Mouse (Mus musculus) midbrain, embryonic 13.5 days (tissue): ENCODE measurements around the gene Vdac2. TPM values are rescaled to one million over a fixed set of nuclear protein-coding genes. Genes with fewer than 3 reads are reported as not detected.
A peak's percentile ranks its signal among the peaks of the same experiment; 100 is the strongest.

Experiments used
- ATAC-seq: fragments of 200-750 bp; cut with Nextera tagmentation; 2 replicates; pipeline ENCODE4 v1.8.0; 2017; ENCODE audit warnings: mild to moderate bottlenecking, moderate TSS enrichment, moderate library complexity
- H3K27ac ChIP-seq: fragments of 300-500 bp; sonication (generic); 2 replicates; pipeline ENCODE4 v1.5.1; 2015; ENCODE audit warnings: inconsistent platforms, mild to moderate bottlenecking, moderate library complexity
- H3K27me3 ChIP-seq: fragments of 300-500 bp; sonication (generic); 2 replicates; pipeline ENCODE4 v1.6.1; 2015; ENCODE audit warnings: mild to moderate bottlenecking, inconsistent platforms
- H3K36me3 ChIP-seq: fragments of 300-500 bp; sonication (generic); 2 replicates; pipeline ENCODE4 v1.6.1; 2015; ENCODE audit warnings: mild to moderate bottlenecking, inconsistent platforms
- H3K4me1 ChIP-seq: fragments of 300-500 bp; sonication (generic); replicated peaks from 2 replicates; pipeline ENCODE4 v1.6.1; 2015; ENCODE audit warnings: inconsistent platforms
- H3K4me2 ChIP-seq: fragments of 300-500 bp; sonication (generic); replicated peaks from 2 replicates; pipeline ENCODE4 v1.6.1; 2015; ENCODE audit warnings: moderate library complexity, mild to moderate bottlenecking, inconsistent platforms
- H3K4me3 ChIP-seq: fragments of 300-500 bp; sonication (generic); replicated peaks from 2 replicates; pipeline ENCODE4 v1.5.1; 2015; ENCODE audit warnings: mild to moderate bottlenecking, inconsistent platforms
- H3K9ac ChIP-seq: fragments of 300-500 bp; sonication (generic); replicated peaks from 2 replicates; pipeline ENCODE4 v1.6.1; 2015; ENCODE audit warnings: mild to moderate bottlenecking, inconsistent platforms
- H3K9me3 ChIP-seq: fragments of 300-500 bp; sonication (generic); 2 replicates; pipeline ENCODE4 v1.6.1; 2016; ENCODE audit warnings: mild to moderate bottlenecking, inconsistent platforms
- WGBS: fragments of 180-500 bp; shearing (Covaris S2); methylation state at CpG from one replicate; pipeline ENCODE4 v1.1.7; 2015; 5-methylcytosine and 5-hydroxymethylcytosine counted together
- polyA plus RNA-seq: library from polyadenylated mRNA; unstranded; fragments of >200 nt; fragmentation: Nextera tagmentation; extraction: Ambion mirVana; gene quantifications from 2 replicates; pipeline ENCODE4 v1.2.1, GENCODE M21; 2015

Gene Vdac2
- polyA plus RNA-seq, 1 experiment from 2014 or later = 266 TPM

DNA sequence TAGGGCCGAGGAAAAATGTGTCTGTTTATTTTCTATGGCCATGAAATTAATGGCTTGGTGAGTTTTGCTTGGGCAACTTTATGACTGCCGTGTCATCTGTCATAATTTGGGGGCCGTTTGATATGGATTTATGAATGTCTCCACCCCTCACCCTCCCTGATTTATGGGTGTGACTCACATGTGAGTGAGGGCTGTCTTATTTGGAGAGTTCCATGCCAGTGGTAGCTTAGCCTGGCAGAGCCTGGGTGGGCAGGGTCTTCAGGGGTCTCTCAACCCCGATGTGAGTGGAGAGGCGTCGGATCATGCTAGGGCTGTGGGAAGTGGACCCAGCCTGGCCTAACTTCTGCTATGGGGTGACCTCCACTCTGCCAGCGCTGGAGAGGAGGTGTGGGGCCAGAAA, 41.8 kb downstream of the Vdac2 start:
- no peak overlapping the region for H3K4me3 ChIP-seq
- no peak overlapping the region for H3K27ac ChIP-seq
- 89% methylated on average over 7 of the region's 7 CpGs for WGBS
- no peak for ATAC-seq
- H3K27me3 ChIP-seq = no peaks in the 10 kb centered on the region
- no peak overlapping the region for H3K4me2 ChIP-seq
- no peak overlapping the region for H3K9ac ChIP-seq
- no peaks in the 10 kb centered on the region for H3K9me3 ChIP-seq
- H3K36me3 ChIP-seq = no peaks in the 10 kb centered on the region
- no peaks in the 10 kb centered on the region for H3K4me1 ChIP-seq

GRCm38 (mm10) chr14:21890430-21890829, 65.4 kb downstream of the Vdac2 start:
- WGBS = 91% methylated on average over 2 of the region's 2 CpGs
- ATAC-seq = no peak

GRCm38 (mm10) chr14:21891581-21892340, 66.7 kb downstream of the Vdac2 start:
- peak overlapping the region; percentile 21; the same call in 1 of the 2 replicates for H3K4me2 ChIP-seq
- H3K27ac ChIP-seq = no peak overlapping the region
- ATAC-seq = peak; percentile 58; the same call in 1 of the 2 replicates
- H3K9me3 ChIP-seq = no peaks in the 10 kb centered on the region
- H3K4me3 ChIP-seq = no peak overlapping the region
- H3K27me3 ChIP-seq = no peaks in the 10 kb centered on the region
- no peak overlapping the region for H3K9ac ChIP-seq
- peaks cover 11% of the 10 kb centered on the region; the same call in 1 of the 2 replicates for H3K4me1 ChIP-seq
- no peaks in the 10 kb centered on the region for H3K36me3 ChIP-seq
- 39% methylated on average over 15 of the region's 15 CpGs for WGBS

More at GRCm38 (mm10) chr14:21890430-21890829, 65.4 kb downstream of the Vdac2 start:
- H3K27ac ChIP-seq = no peak overlapping the region
- H3K4me1 ChIP-seq = peaks cover 11% of the 10 kb centered on the region; the same call in 1 of the 2 replicates
- H3K4me2 ChIP-seq = no peak overlapping the region
- H3K9ac ChIP-seq = no peak overlapping the region
- no peaks in the 10 kb centered on the region for H3K36me3 ChIP-seq
- no peaks in the 10 kb centered on the region for H3K27me3 ChIP-seq
- no peak overlapping the region for H3K4me3 ChIP-seq
- no peaks in the 10 kb centered on the region for H3K9me3 ChIP-seq

DNA sequence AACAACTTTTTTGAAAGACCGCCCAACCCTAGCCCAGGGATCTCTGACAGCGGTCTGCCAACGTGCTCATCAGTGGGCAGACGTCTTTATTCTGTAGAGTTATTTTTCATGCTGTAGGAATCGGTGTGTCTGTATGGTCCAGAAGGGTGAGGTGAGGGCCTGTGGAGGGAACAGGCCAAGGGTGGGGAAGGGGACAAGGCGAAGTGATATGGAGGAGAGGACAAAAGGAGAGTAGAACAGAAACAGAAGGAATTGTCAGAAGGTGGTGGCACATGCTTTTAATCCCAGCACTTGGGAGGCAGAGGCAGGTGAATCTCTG, 67.3 kb downstream of the Vdac2 start:
- H3K27ac ChIP-seq = no peak overlapping the region
- peaks cover 11% of the 10 kb centered on the region; the same call in 1 of the 2 replicates for H3K4me1 ChIP-seq
- 75% methylated on average over 6 of the region's 6 CpGs for WGBS
- H3K9me3 ChIP-seq = no peaks in the 10 kb centered on the region
- no peaks in the 10 kb centered on the region for H3K36me3 ChIP-seq
- H3K4me3 ChIP-seq = no peak overlapping the region
- no peaks in the 10 kb centered on the region for H3K27me3 ChIP-seq
- no peak overlapping the region for H3K9ac ChIP-seq
- ATAC-seq = no peak
- no peak overlapping the region for H3K4me2 ChIP-seq

Other genes starting within 250 kb of the Vdac2 start
- gene Dupd1, start 110.7 kb upstream of the Vdac2 start, polyA plus RNA-seq = 0.13 and 0.18 TPM in 2 replicates
- gene Samd8, start 74.7 kb upstream of the Vdac2 start, polyA plus RNA-seq = 17.2 and 19.2 TPM in 2 replicates
- gene Dusp13, start 74.1 kb upstream of the Vdac2 start, polyA plus RNA-seq = not detected in 2 replicates
- 25.8 and 26.6 TPM in 2 replicates for gene Comtd1, start 23.7 kb downstream of the Vdac2 start, polyA plus RNA-seq
- gene Zfp503, start 164.4 kb downstream of the Vdac2 start, polyA plus RNA-seq = 8.0 and 11.0 TPM in 2 replicates
- 0.23 TPM in 1 of 2 replicates, not detected in the other for gene Lrmda, start 194.5 kb downstream of the Vdac2 start, polyA plus RNA-seq